Mouse (Mus musculus) left cerebral cortex, postnatal 4 days (tissue): ENCODE measurements around the gene Chrm5. TPM values are rescaled to one million over a fixed set of nuclear protein-coding genes. Genes with fewer than 3 reads are reported as not detected.

ENCODE experiments used
- DNase-seq: peaks from one replicate; pipeline ENCODE4 v3.0.0-alpha.2; 2022
- intact Hi-C: fragments of 180-260 bp; cut with DNase I; formaldehyde crosslinking; loops from one replicate; pipeline ENCODE4 v1.15.1; 2025
- total RNA-seq, 2 experiments: library from RNA; stranded (reverse); gene quantifications; 2 replicates each; pipeline ENCODE4 v1.2.3; 2021

Gene Chrm5
- total RNA-seq, 2 experiments from 2014 or later = 3.4 to 4.2 TPM

GRCm38 (mm10) chr2:112432523-112432922, 48.0 kb downstream of the Chrm5 start:
- DNase-seq = no peak
- intact Hi-C loops = no loop called here

DNA sequence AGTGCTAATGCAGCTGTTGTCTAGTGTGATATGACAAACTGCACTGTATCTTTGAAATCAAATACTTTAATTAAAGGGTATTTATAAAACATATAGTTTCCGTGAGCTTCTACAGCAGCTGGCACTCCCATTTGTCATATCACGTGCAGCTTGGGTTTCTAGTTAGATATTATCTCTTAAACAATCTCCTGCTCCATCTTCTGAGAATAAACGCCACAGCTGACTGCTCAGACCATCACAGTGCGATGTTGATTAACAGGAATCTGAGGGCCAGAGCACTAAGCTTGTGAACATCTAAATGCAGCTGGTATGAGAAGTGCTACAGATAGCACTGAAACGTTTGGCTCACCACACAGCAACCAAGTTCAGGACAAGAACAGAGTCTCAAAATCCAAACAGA, 50.2 kb downstream of the Chrm5 start:
- DNase-seq = no peak
- intact Hi-C loops = no loop called here

GRCm38 (mm10) chr2:112429665-112430064, 50.9 kb downstream of the Chrm5 start:
- intact Hi-C loops = no loop called here
- no peak for DNase-seq

Other genes starting within 250 kb of the Chrm5 start
- gene Lpcat4, start 241.3 kb downstream of the Chrm5 start, total RNA-seq = 10 to 100 TPM; 47.7 to 50.4 TPM
- not detected for gene Nutm1, start 221.5 kb downstream of the Chrm5 start, total RNA-seq
- 10 to 100 TPM; 72.4 to 79.6 TPM for gene Nop10, start 218.8 kb downstream of the Chrm5 start, total RNA-seq
- 10 to 100 TPM; 84.1 to 87.2 TPM for gene Slc12a6, start 214.9 kb downstream of the Chrm5 start, total RNA-seq
- under 1 TPM in 1 of 2 experiments, not detected in 1; 0.64 TPM for gene Gm21985, start 214.5 kb downstream of the Chrm5 start, total RNA-seq
- 100 to 1,000 TPM; 113 to 121 TPM for gene Emc4, start 112.7 kb downstream of the Chrm5 start, total RNA-seq
- gene Katnbl1, start 101.6 kb downstream of the Chrm5 start, total RNA-seq = 10 to 100 TPM; 21.0 to 22.4 TPM
- gene Emc7, start 25.8 kb downstream of the Chrm5 start, total RNA-seq = 10 to 100 TPM; 20.7 to 23.3 TPM
- gene Aven, start 12.2 kb upstream of the Chrm5 start, total RNA-seq = 10 to 100 TPM in 1 of 2 experiments, 1 to 10 TPM in 1; 7.3 to 10.8 TPM